Mouse (Mus musculus) ZHBTc4 (cell line): ENCODE data around the gene Hnrnpul2.
"Not testable (repeated sequence)": the region's sequence is repeated elsewhere in the genome, so short reads cannot be mapped to it uniquely, and the experiment has no call there.

Source experiments
- DNase-seq: peaks from one replicate; pipeline ENCODE4 v3.0.0-alpha.2; 2011; ENCODE audit warnings: low read depth, low spot score

The Hnrnpul2 gene

DNA sequence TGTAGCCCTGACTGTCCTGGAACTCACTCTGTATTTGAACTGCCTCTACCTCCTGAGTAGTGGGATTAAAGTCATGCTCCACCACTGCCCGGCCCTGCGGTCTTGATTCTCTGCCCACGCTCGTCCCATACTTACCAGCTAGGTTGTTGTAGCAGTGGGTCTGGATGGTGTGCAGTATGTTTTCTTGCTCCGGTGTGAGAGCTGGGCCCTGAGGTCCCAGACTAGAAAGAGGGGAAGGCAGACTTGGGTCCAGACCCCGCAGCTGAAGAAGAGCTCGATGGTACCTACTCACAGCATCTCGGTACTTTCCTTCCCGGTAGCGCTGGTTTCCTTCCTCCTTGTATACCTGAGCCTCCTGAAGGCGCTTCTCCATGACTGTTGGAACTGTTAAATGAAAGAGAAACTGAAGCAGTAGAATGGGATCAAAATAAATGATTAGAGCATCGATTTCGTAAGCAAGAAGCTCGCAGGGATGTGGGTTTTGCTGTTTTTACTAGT is 1.5 kb upstream of the Hnrnpul2 start:
- no peak for DNase-seq

DNA sequence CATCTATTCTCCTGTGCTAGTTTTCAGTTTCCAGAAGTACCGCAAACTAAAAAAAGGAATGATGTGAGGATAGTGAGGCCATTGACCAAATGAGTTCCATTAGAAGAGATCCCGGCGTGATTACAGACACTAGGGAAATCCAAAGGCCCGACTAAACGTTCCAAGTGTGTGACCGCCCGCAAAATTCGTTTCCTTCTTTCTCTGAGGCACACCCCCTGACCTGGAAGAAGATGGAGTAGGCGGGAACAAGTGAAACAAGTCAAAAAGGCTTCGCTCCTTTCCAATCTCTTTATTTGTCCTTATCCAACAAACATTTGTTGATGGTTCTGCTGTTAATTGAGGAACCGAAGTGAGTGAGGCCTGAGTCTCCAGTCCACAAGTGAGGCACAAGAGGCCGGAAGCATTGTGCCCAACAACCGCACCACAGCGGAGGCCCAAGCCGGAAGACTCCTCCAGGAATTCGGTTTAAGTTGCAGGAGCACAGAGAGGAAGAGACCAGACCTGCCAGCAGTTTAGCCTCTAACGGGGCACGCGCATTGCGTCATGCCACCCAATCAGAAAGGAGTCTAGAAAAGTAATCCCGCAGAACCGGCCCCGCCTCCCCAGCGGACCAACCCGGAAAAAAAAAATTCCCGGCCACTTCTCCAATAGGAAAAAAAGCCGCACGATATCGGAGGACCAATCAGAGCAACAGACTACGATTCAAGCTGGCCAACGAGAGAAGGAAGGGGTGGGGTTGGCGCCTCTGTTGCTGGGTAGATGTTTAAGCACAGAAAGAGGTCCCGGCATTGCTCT is 812 bp upstream of the Hnrnpul2 start, which contains the start of gene Ttc9c:
Gene Ttc9c, minus strand, starts transcription at position 533 of the 795 bp plus-strand sequence.
- DNase-seq: peak; percentile 99

DNA sequence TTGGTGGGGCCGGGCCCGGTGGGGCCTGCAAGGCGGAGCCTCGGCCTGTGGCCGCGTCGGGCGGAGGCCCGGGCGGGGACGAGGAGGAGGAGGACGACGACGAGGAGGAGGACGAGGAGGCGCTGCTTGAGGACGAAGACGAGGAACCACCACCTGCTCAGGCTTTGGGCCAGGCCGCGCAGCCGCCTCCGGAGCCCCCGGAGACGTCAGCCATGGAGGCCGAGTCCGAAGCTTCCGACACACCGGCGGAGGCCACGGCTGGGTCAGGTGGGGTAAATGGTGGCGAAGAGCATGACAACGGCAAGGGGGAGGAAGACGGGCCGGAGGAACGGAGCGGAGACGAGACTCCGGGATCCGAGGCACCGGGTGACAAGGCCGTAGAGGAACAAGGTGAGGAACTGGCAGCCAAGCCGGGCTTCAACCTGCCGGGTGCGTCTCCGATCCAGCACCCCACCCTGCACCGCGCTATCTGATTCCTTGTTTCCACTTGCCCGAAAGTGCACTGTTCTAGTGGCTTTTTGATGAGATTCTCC is 680 bp downstream of the Hnrnpul2 start:
- no peak for DNase-seq

DNA sequence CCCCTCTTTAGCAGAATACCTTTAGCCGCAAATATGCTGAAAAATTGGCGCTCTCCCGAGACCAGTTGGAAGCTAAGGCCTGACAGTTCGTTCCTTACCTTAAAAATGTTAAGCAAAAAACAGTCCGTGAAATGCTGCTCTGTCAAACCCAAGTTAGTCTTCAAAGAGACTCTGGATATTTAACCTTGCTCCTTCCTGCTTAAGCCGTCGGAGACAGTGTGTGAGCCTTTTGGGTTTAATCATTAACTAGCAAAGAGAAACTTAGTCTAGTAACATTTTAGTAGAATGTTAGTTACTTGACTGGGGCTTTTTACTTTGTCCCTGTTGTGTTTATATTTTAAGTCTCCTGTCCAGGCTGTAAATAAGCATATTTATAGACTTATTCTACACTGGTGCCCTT is 1.3 kb downstream of the Hnrnpul2 start:
- DNase-seq: no peak

DNA sequence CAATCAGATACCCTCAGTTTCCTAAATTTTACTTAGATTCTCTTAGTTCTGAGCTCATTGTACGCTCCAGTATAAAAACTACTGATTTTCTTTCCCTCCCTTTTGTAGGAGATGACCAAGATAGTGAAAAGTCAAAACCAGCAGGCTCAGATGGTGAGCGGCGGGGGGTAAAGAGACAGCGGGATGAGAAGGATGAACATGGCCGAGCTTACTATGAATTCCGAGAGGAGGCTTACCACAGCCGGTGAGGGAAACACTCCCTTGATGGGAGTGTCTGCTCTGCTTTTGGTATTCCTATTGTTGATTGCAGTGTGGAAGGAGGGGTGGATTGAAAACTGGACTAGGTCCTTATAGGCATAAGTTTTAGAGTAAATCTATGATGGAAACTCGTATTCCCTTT is 2.9 kb downstream of the Hnrnpul2 start:
- DNase-seq: no peak

DNA sequence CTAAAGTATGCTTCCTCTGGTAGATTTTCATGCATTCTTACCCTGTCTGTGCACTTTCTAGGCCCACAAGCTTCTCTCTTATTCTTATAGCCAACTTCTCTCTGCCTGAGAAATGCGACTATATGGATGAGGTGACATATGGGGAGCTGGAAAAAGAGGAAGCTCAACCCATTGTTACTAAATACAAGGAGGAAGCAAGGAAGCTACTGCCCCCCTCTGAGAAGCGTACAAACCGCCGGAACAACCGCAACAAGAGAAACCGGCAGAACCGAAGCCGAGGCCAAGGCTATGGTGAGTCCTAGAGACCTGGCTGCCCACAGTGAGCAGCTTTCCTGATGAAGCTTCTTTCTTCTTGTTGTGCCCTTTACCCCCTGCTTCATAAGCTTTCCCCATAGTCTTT is 9.8 kb downstream of the Hnrnpul2 start, which contains the start of gene AC129217.1:
Gene AC129217.1, plus strand, starts transcription at position 114 of the 400 bp plus-strand sequence.
- DNase-seq: no peak

DNA sequence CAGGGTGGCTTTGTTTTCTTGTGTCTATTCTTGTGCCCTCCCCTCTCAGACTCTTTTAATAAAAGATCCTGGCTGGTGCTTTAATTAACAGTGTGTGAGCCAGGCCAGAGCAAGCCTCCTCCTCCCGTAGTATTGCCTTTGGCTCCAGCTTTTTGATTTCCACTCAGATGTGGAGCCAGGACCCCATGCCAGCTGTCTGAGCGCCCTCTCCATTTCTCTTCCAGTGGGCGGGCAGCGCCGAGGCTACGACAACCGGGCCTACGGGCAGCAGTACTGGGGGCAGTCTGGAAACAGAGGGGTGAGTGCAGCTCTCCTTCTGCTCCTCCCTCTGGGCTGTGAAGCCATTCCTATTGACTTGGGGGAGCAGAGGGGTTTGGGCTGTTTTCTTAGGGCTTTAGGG is 10.9 kb downstream of the Hnrnpul2 start:
- no peak for DNase-seq

DNA sequence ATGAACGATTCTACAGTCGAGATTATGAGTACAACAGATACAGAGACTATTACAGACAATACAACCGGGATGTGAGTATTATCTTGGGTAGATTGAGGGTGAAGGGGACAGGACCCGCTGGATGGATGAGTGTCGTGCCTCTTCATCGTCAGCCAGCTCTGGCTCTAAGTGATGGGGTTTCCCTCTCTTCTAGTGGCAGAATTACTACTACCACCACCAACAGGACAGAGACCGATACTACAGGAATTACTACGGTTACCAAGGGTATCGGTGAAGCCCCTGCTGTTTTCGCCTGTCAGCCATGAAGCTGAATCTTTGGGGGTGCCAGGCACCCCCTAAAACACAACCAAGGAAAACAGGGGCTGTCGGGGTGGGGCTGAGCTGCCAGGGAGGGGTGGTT is 11.5 kb downstream of the Hnrnpul2 start:
- DNase-seq: peak; percentile 42

DNA sequence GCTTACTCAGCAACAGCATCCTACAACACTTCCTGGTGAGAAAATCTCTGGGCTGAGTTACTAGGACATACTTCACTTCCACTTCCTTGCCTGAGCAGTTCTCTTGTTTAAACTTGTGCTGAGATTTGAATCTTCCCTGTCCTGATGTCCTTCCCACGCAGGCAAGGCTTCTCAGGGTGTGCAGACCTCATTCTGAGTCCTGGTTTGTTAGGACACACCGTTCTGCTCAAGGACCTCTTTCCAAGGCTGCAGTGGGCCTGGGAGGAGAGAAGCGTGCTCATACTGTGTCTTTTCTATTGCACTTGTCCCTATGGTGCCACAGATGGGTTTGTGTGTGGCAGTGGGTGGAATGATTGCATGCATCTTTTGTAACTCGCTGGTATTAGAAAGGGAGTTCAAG is 13.2 kb downstream of the Hnrnpul2 start:
- DNase-seq: no peak

DNA sequence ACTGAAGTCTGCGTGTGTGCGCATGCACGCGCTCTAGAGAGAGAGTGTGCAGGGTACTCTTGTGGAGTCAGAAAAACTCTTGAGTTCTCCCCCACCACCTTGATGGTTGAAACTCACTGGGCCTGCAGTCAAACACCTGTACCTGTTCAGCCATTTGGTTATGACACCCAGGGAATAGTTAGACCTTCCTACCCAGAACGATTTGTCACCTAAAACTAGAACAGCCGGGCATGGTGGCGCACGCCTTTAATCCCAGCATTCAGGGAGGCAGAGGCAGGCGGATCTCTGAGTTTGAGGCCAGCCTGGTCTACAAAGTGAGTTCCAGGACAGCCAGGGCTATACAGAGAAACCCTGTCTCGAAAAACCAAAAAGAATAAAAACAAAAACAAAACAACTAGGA is 16.5 kb downstream of the Hnrnpul2 start:
- not testable (repeated sequence) for DNase-seq

DNA sequence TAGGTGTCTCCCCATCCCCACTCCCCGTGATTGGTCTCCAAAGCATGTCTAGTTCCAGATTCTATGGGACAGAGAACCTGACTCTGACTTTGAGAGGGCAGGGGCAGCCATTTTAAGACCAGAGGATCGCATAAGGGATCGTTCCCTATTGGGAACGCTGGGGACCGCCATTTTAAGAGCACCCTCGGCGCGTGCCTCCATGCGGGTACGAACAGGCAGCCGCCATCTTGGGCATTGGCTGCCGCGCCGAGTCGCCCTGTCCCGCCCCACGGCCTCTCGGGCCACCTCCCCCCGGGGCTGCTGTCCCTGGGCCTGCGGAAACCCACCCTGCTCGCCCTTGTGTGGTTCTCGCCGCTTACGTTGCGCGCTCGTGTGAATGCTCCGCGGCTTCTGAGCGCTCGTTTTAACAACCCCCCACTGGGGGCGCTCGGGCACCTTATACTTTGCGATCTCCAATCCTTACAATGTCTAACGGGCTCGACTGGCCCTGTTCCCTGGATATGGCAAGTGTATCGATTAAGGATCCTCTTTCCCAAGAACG is 17.5 kb downstream of the Hnrnpul2 start, which contains the start of gene Bscl2:
Gene Bscl2, plus strand, starts transcription at position 217 of the 541 bp plus-strand sequence.
- peak; percentile 95 for DNase-seq

DNA sequence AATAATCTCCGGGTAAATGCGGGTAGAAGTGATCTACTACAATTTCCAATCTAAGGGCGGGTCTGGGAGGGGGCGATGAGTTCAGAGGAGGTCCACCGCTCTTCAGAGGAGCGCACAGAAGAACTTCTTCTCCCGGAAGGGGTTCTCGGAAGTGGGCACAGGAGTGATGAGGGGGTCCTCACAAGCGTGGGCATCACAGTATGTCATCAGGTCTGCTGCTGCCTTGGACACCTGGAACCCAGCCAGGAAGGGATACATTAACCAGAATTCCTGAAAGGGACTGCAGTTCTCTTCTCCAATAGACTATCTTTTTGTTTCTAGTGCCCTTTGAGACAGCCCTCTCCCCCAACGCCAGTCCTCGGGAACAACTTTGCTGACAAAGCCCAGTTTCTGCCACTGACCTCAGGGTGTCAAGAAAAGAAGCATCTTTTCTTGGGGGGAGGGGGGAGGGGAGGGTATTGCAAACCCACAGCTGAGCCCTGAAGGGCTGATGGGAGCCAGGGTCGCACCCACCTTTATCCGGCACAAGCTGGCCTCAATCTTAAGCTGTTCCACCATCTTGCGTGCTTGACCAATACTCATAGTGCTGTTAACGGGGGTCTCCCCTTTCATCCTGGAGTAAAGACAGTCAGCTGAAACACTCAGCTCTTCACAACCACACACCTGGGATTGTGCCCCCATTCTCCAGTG is 18.4 kb downstream of the Hnrnpul2 start:
- DNase-seq: no peak

DNA sequence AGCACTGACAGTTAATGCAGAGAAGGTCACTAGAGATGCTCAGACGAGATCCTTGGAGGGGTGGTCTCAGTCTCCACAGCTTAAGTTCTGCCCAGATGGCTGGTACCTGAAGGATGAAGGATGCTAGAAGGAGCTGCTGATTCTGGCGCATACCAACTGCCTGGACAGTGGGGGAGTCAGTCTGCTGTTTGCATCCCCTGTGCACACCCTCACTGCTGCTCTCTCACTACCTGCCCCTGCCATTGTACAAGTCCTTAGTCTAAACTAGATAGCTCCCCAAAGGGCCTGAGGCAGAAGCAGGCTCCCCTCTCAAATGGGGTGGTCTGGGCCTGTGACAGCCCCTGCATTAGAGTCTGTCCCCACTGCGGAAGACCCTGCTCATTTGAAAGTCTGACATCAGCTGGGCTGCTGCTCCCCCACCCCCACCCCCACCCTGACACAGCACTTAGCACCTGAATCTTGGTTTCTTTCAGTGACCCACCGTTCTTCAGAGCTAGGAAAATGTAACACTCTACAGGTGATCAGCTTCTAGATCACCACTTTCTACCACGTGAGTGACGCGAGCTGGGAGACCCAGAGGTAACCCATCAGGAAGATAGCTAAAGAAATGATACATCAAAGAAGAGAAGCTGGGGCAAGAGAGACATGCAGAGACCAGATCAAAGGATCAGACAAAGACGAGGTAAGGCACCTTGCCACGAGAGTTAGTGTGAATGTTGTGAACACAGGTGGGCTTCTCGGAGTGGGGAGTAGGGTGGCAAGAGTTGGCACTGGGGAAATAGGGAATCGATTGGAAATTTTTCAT is 19.5 kb downstream of the Hnrnpul2 start, which contains the start of gene Gng3:
Gene Gng3, minus strand, starts transcription at position 92 of the 805 bp plus-strand sequence.
- DNase-seq: peak; percentile 81

DNA sequence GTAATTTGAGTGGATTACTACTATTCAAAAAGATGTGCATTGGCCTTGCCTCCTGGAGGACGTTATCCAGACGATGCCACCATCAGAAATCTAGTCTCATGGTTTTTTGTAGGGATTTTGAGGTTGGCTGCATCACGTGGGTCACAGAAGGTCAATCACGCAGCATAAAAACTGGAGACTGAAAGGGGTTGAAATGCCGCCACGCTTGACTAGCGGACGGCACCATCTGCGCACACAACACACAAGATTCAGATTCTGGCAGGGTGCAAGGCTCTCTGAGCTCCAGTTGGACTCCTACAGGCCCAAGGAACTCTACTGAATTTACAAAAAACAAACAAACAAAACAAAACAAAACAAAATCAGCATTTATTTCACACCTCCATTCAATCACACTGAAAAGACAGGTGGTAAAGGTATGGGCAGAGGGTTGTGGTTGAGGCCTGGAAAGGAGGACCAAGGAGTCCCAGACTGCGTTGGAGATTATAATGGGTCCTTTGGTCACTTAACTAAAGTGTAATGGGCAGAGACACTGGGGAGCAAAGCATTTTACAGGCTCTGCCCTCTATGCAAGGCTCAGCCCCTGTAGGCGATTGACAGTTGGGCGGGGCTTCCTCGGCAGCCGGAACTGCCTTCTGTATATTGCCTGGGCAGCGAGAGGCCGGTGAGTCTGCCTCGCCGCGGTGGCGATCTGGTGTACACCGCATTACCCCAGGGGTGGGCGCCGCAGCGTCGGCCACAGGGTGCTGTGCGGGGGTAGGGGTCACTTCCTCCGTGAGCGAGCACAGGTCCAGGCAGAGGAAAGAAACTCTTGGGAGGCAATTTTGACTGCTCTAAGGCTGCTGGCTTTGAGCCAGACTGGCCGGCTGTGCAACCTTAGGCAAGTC is 20.3 kb downstream of the Hnrnpul2 start:
- DNase-seq: peak; percentile 56

DNA sequence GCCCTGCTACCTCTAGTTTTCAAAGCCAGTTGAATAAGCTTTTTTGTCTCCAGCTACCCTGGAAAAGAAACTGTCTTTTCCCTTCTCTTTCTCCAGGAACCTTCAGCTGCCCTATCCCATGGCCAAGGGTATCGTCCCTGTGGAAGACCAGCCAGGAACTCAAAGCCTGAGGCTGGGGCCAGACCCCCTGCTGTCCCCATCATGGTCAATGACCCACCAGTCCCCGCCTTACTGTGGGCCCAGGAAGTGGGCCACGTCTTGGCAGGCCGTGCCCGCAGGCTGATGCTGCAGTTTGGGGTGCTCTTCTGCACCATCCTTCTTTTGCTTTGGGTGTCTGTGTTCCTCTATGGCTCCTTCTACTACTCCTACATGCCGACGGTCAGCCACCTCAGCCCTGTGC is 21.2 kb downstream of the Hnrnpul2 start:
- no peak for DNase-seq

DNA sequence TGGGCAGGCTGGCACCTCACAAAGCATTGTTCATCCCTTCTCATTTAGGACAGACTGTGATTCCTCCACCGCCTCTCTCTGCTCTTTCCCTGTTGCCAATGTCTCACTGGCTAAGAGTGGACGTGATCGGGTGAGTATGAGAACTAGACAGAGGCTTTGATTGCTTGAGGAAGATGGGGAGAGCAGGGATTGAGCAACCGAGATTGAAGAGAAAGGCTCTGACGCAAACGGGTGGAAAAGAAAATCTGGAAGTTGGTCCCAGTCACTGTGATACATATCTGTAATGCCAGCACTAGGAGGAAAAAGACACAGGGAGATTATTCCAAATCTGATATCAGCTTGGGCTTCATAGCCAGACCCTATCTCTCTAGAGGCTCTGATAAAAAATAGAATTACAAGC is 23.2 kb downstream of the Hnrnpul2 start:
- no peak for DNase-seq

DNA sequence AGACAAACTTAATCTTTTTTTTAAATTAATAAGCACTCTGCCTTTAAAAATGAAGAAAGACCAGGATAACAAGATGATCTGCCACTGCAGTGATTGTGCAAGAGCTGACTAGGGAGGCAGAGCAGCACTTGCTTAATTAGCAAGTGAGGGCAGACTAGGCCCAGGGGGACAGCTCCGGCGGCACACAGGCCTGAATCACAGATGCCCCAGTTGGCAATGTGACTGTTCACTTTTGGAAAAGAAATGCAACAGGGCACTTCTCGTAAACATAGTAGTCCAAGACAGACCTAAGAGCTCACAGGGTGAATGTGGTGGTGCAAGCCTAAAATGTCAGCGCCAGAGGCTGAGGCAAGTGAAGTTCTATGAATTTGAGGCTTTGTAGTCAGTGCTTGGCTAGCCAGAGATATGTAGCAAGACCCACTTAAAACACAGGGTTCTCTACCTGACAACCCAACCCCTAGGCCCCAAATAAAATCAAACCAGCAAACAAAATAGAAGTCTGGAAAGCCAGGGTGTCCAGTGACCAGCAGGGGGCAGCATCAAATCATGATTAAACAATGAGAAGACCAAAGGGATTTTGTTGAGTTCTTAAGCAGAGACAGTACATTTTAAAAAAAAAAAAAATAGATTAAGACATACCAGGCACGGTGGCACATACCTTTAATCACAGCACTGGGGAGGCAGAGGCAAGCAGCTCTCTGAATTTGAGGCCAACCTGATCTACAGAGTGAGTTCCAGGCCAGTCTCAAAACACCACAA is 24.7 kb downstream of the Hnrnpul2 start:
- peak; percentile 86 for DNase-seq

DNA sequence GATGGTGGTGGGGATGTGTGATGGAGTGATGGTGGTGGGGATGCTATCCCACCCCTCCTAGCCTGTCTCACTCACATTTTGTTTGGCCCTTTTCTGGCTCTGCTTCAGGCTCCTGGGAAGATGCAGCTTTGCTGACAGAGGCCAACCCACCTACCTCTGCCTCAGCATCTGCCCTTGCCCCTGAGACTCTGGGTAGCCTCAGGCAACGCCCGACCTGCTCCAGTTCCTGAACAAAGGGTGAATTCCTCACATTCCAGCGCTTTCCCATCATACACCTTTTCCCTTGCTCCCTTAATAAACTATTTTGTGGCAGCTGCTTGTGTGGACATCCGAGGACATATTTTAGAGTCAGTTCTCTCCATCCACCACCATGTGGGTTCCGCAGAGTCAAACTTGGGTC is 28.5 kb downstream of the Hnrnpul2 start:
- DNase-seq: peak; percentile 76

DNA sequence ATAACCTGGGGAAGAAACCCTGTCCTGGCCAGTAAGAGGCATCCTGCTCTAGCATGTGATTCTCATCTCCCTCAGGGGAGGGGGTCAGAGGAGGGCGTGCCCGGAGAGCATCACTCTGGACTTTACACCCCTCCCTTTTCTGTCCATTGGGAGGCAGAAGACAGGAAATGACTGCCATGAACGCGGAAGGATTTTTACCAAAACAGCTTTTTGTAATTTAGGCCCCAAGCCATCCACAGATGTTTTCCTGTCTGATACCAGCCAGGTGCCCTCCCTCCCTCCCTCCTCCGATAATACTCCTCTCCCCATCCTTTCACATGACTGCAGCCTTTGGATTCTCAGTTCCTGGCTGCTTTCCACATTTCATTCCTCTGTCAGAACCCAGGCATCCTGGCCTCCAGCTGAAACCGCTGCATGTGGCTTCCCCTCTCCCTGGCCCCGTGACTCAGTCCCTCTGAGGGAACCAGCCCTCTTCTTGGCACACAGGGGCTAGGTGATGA is 30.6 kb downstream of the Hnrnpul2 start, which contains the start of gene Lrrn4cl:
Gene Lrrn4cl, plus strand, starts transcription at position 367 of the 500 bp plus-strand sequence.
- DNase-seq: peak; percentile 85
